Comparison of ENCODE assay signal across 27 mouse cellular contexts in genomic region chr12:107188055-107188454, GRCm38 (mm10).
"Had no signal": no experiment of that assay in that cellular context is flagged by ENCODE, and none has a peak within 500 bp of the region (broad histone marks: within the 10 kb centered on the region; RNA-seq: fewer than 3 reads in every experiment).

No protein-coding gene starts in this region.

- H3K27ac ChIP-seq: gastrocnemius, adult 2 months; heart, adult 2 months; heart, embryonic 13.5 days; heart, embryonic 15.5 days; hindbrain, embryonic 10.5 days; hindbrain, embryonic 12.5 days; hindbrain, embryonic 14.5 days; intestine, embryonic 15.5 days; limb, embryonic 10.5 days; limb, embryonic 12.5 days; liver, embryonic 13.5 days; liver, embryonic 15.5 days had no signal

- DNase-seq: gastrocnemius, adult 2 months; gastrocnemius, postnatal 10 days; gastrocnemius, postnatal 25 days; heart, adult 2 months; heart, postnatal 14 days; heart, postnatal 4 days; kidney, adult 18-20 months; kidney, adult 8-10 months; kidney, postnatal 10 days; kidney, postnatal 25 days; kidney, postnatal 4 days; liver; liver, embryonic 13.5 days had no signal

- H3K4me1 ChIP-seq: heart, embryonic 13.5 days; heart, embryonic 15.5 days; intestine, embryonic 15.5 days; liver, embryonic 13.5 days; liver, embryonic 15.5 days had no signal

- H3K4me3 ChIP-seq: gastrocnemius, adult 2 months; heart, adult 2 months; heart, embryonic 13.5 days; heart, embryonic 15.5 days; hindbrain, embryonic 10.5 days; hindbrain, embryonic 12.5 days; intestine, embryonic 15.5 days; limb, embryonic 10.5 days; limb, embryonic 12.5 days; liver, embryonic 13.5 days; liver, embryonic 15.5 days had no signal

- H3K4me2 ChIP-seq: heart, embryonic 11.5 days; heart, embryonic 13.5 days; heart, embryonic 15.5 days; hindbrain, embryonic 12.5 days; hindbrain, embryonic 14.5 days; intestine, embryonic 15.5 days; limb, embryonic 12.5 days; liver, embryonic 11.5 days; liver, embryonic 13.5 days; liver, embryonic 15.5 days had no signal

- ATAC-seq: hindbrain, embryonic 16.5 days; inflammation-experienced regulatory T-cells, adult 6 months; intestine, embryonic 15.5 days; intestine, postnatal 0 days had no signal

- H3K36me3 ChIP-seq: heart, embryonic 13.5 days; heart, embryonic 15.5 days; hindbrain, embryonic 10.5 days; hindbrain, embryonic 12.5 days; intestine, embryonic 15.5 days; limb, embryonic 10.5 days; limb, embryonic 12.5 days; liver, embryonic 13.5 days; liver, embryonic 15.5 days had no signal

- H3K27me3 ChIP-seq: hindbrain, embryonic 12.5 days; intestine, embryonic 15.5 days; liver, embryonic 13.5 days; liver, embryonic 15.5 days had no signal

- H3K9ac ChIP-seq: heart, embryonic 13.5 days; heart, embryonic 15.5 days; hindbrain, embryonic 12.5 days; hindbrain, embryonic 14.5 days; intestine, embryonic 15.5 days; limb, embryonic 12.5 days; liver, embryonic 13.5 days; liver, embryonic 15.5 days had no signal

- H3K9me3 ChIP-seq: heart, embryonic 13.5 days; heart, embryonic 15.5 days; hindbrain, embryonic 10.5 days; hindbrain, embryonic 12.5 days; intestine, embryonic 15.5 days; limb, embryonic 10.5 days; limb, embryonic 12.5 days; liver, embryonic 13.5 days; liver, embryonic 15.5 days had no signal
